Mouse (Mus musculus) liver, embryonic 14.5 days (tissue): ENCODE measurements at regions not wholly inside any gene's neighbourhood (a gene's known extent, or its start where the extent isn't known, plus 50 kb on each side); places are given as distances from the start of the nearest gene placed in this dataset.

Experiments
- CTCF ChIP-seq: IDR thresholded peaks from 2 replicates; pipeline ENCODE4 v1.5.1; 2016; ENCODE audit warnings: antibody characterized with exemption, low read depth, control low read depth
- EP300 ChIP-seq: IDR thresholded peaks from 2 replicates; pipeline ENCODE4 v1.6.1; 2016; ENCODE audit warnings: antibody characterized with exemption, low read depth

DNA sequence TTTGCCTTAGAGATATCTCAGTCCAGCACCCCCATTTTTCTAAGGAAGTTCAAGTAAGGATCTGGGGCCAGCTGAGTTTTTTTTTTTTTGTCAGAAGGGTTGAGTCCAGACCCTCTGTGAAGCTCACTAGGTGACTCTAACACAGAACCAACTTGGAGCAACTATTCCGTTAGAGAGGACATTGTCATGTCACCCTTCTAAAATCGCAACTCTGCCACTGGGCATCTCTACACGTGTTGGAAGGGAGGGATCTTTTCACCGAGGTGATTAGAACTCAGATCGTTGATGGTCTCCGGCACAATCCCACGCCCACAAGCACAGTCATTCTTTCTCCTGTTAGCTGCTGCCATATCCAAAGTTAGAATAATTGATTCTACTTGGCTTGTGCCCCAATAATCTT is 108.5 kb upstream of the Hs3st3a1 start:
- no peak for TF ChIP-seq CTCF
- TF ChIP-seq EP300, result no peak
